Mouse (Mus musculus) MEL (cell line): ENCODE data around the gene Rad54l2. TPM values are rescaled to one million over a fixed set of nuclear protein-coding genes. Genes with fewer than 3 reads are reported as not detected.

ENCODE experiments used
- DNase-seq: peaks from one replicate; pipeline ENCODE4 v3.0.0; 2011; ENCODE audit warnings: low read depth, low spot score
- H3K27ac ChIP-seq: 2 replicates; pipeline ENCODE4 v1.5.1; 2012; ENCODE audit warnings: low read depth, mild to moderate bottlenecking, control low read depth, low read length, moderate library complexity; ENCODE audit not compliant: control insufficient read depth
- H3K27me3 ChIP-seq, 2 experiments: fragments of 150-350 bp in 1 of 2; sonication (generic) in 1 of 2; 2 replicates each; pipeline ENCODE4 v1.6.1; 2012; ENCODE audit warnings: low read length in 2 of 2, mild to moderate bottlenecking in 2 of 2, improper control_type of control experiment in 1 of 2, moderate library complexity in 1 of 2; ENCODE audit not compliant: insufficient read depth in 2 of 2, control insufficient read depth in 1 of 2
- H3K36me3 ChIP-seq, 2 experiments: 2 replicates each; pipeline ENCODE4 v1.6.1; 2012 to 2014; ENCODE audit warnings: low read length in 2 of 2, improper control_type of control experiment in 1 of 2, inconsistent platforms in 1 of 2, mild to moderate bottlenecking in 1 of 2; ENCODE audit not compliant: insufficient read depth in 2 of 2, control insufficient read depth in 1 of 2
- H3K4me1 ChIP-seq, 2 experiments: fragments of 150-350 bp in 1 of 2; sonication (generic) in 1 of 2; 2 replicates each; pipeline ENCODE4 v1.6.1; 2012; ENCODE audit warnings: low read length in 2 of 2, improper control_type of control experiment in 1 of 2, mild to moderate bottlenecking in 1 of 2; ENCODE audit not compliant: insufficient read depth in 2 of 2, control insufficient read depth in 1 of 2
- H3K4me3 ChIP-seq, 2 experiments: fragments of 150-350 bp in 1 of 2; sonication (generic) in 1 of 2; 2 replicates each; pipeline ENCODE4 v1.5.1; 2012; ENCODE audit warnings: low read depth in 2 of 2, low read length in 2 of 2, mild to moderate bottlenecking in 2 of 2, moderate library complexity in 2 of 2, control low read depth in 1 of 2, improper control_type of control experiment in 1 of 2; ENCODE audit not compliant: control insufficient read depth in 1 of 2, insufficient read depth in 1 of 2
- H3K79me2 ChIP-seq: 2 replicates; pipeline ENCODE4 v1.6.1; 2012; ENCODE audit warnings: mild to moderate bottlenecking, low read length, moderate library complexity; ENCODE audit not compliant: control insufficient read depth, poor library complexity, insufficient read depth
- H3K9ac ChIP-seq: 2 replicates; pipeline ENCODE4 v1.6.1; 2012; ENCODE audit warnings: low read depth, mild to moderate bottlenecking, control low read depth, low read length, moderate library complexity; ENCODE audit not compliant: control insufficient read depth, poor library complexity, severe bottlenecking
- H3K9me3 ChIP-seq: fragments of 150-350 bp; sonication (generic); replicated peaks from 2 replicates; pipeline ENCODE4 v1.6.1; 2012; ENCODE audit warnings: mild to moderate bottlenecking, low read length, improper control_type of control experiment, moderate library complexity; ENCODE audit not compliant: insufficient read depth
- BHLHE40 ChIP-seq: IDR thresholded peaks from 2 replicates; pipeline ENCODE4 v1.6.1; 2012; ENCODE audit warnings: low read depth, mild to moderate bottlenecking, inconsistent platforms, low read length, improper control_type of control experiment, borderline replicate concordance
- CHD1 ChIP-seq: IDR thresholded peaks from 2 replicates; pipeline ENCODE4 v1.6.1; 2012; ENCODE audit warnings: low read depth, mild to moderate bottlenecking, inconsistent platforms, low read length, improper control_type of control experiment
- CHD2 ChIP-seq: IDR thresholded peaks from 2 replicates; pipeline ENCODE4 v1.6.1; 2011; ENCODE audit warnings: low read length, improper control_type of control experiment
- CTCF ChIP-seq, 3 experiments: IDR thresholded peaks in 2 of 3; conservative IDR thresholded peaks in 1 of 3; 2 replicates each; pipeline ENCODE4 v1.5.1; 2011 to 2012; ENCODE audit warnings: low read length in 3 of 3, low read depth in 2 of 3, mild to moderate bottlenecking in 2 of 3, improper control_type of control experiment in 1 of 3, inconsistent platforms in 1 of 3, mixed read lengths in 1 of 3, moderate library complexity in 1 of 3; ENCODE audit not compliant: control insufficient read depth in 1 of 3, insufficient read depth in 1 of 3, poor library complexity in 1 of 3, severe bottlenecking in 1 of 3
- E2F4 ChIP-seq: IDR thresholded peaks from 2 replicates; pipeline ENCODE4 v1.6.1; 2011; ENCODE audit warnings: low read depth, low read length, improper control_type of control experiment, borderline replicate concordance
- ELF1 ChIP-seq: IDR thresholded peaks from 2 replicates; pipeline ENCODE4 v1.6.1; 2014; ENCODE audit warnings: low read depth, mild to moderate bottlenecking, inconsistent platforms, low read length, improper control_type of control experiment, moderate library complexity
- EP300 ChIP-seq, 2 experiments: IDR thresholded peaks; 2 replicates each; pipeline ENCODE4 v1.6.1; 2011; ENCODE audit warnings: improper control_type of control experiment in 2 of 2, low read length in 2 of 2, low read depth in 1 of 2, mild to moderate bottlenecking in 1 of 2
- HCFC1 ChIP-seq: IDR thresholded peaks from 2 replicates; pipeline ENCODE4 v1.6.1; 2012; ENCODE audit warnings: low read depth, mild to moderate bottlenecking, inconsistent platforms, low read length, improper control_type of control experiment, moderate library complexity
- JUND ChIP-seq: IDR thresholded peaks from 2 replicates; pipeline ENCODE4 v1.6.1; 2011; ENCODE audit warnings: low read depth, mild to moderate bottlenecking, improper control_type of control experiment, low read length
- KAT2A ChIP-seq: conservative IDR thresholded peaks from 2 replicates; pipeline ENCODE4 v1.6.1; 2012; ENCODE audit warnings: low read depth, low read length, improper control_type of control experiment, inconsistent platforms
- MAFK ChIP-seq: IDR thresholded peaks from 2 replicates; pipeline ENCODE4 v1.6.1; 2011; ENCODE audit warnings: low read depth, mild to moderate bottlenecking, low read length, improper control_type of control experiment, borderline replicate concordance
- MAX ChIP-seq: IDR thresholded peaks from 2 replicates; pipeline ENCODE4 v1.6.1; 2011; ENCODE audit warnings: low read length, improper control_type of control experiment
- MAZ ChIP-seq: IDR thresholded peaks from 2 replicates; pipeline ENCODE4 v1.6.1; 2012; ENCODE audit warnings: low read depth, mild to moderate bottlenecking, inconsistent platforms, low read length, improper control_type of control experiment
- MEF2A ChIP-seq: IDR thresholded peaks from 2 replicates; pipeline ENCODE4 v1.6.1; 2014; ENCODE audit warnings: low read depth, mild to moderate bottlenecking, inconsistent platforms, low read length, improper control_type of control experiment; ENCODE audit not compliant: poor library complexity, insufficient replicate concordance, severe bottlenecking; ENCODE audit errors: extremely low read depth
- MYB ChIP-seq: IDR thresholded peaks from 2 replicates; pipeline ENCODE4 v1.6.1; 2011; ENCODE audit warnings: mild to moderate bottlenecking, low read depth, low read length, improper control_type of control experiment
- NELFE ChIP-seq: IDR thresholded peaks from 2 replicates; pipeline ENCODE4 v1.6.1; 2011; ENCODE audit warnings: low read depth, low read length, improper control_type of control experiment
- POLR2AphosphoS5 ChIP-seq: IDR thresholded peaks from 2 replicates; pipeline ENCODE4 v1.6.1; 2012; ENCODE audit warnings: low read depth, borderline replicate concordance, mild to moderate bottlenecking, inconsistent platforms, low read length, moderate library complexity, mixed read lengths
- RAD21 ChIP-seq: IDR thresholded peaks from 2 replicates; pipeline ENCODE4 v1.6.1; 2011; ENCODE audit warnings: mild to moderate bottlenecking, low read depth, low read length, improper control_type of control experiment
- RCOR1 ChIP-seq: IDR thresholded peaks from 2 replicates; pipeline ENCODE4 v1.6.1; 2012; ENCODE audit warnings: low read depth, mild to moderate bottlenecking, inconsistent platforms, low read length, improper control_type of control experiment
- SIN3A ChIP-seq: IDR thresholded peaks from 2 replicates; pipeline ENCODE4 v1.6.1; 2012; ENCODE audit warnings: low read length, improper control_type of control experiment, inconsistent platforms
- TAL1 ChIP-seq: IDR thresholded peaks from 2 replicates; pipeline ENCODE4 v1.6.1; 2012; ENCODE audit warnings: mild to moderate bottlenecking, inconsistent platforms, low read length, moderate library complexity, mixed read lengths
- TCF12 ChIP-seq: IDR thresholded peaks from 2 replicates; pipeline ENCODE4 v1.6.1; 2014; ENCODE audit warnings: low read depth, mild to moderate bottlenecking, inconsistent platforms, low read length, improper control_type of control experiment, moderate library complexity
- USF1 ChIP-seq: IDR thresholded peaks from 2 replicates; pipeline ENCODE4 v1.6.1; 2014; ENCODE audit warnings: low read depth, mild to moderate bottlenecking, inconsistent platforms, low read length, improper control_type of control experiment, moderate library complexity
- ZKSCAN1 ChIP-seq: IDR thresholded peaks from 2 replicates; pipeline ENCODE4 v1.6.1; 2012; ENCODE audit warnings: low read depth, mild to moderate bottlenecking, inconsistent platforms, low read length, improper control_type of control experiment, moderate library complexity
- ZMIZ1 ChIP-seq: IDR thresholded peaks from 2 replicates; pipeline ENCODE4 v1.6.1; 2012; ENCODE audit warnings: low read depth, mild to moderate bottlenecking, inconsistent platforms, low read length, improper control_type of control experiment, moderate library complexity
- ZNF384 ChIP-seq: IDR thresholded peaks from 2 replicates; pipeline ENCODE4 v1.6.1; 2012; ENCODE audit warnings: low read depth, mild to moderate bottlenecking, inconsistent platforms, low read length, improper control_type of control experiment
- polyA plus RNA-seq, 2 experiments: library from polyadenylated mRNA; stranded (reverse) in 1 of 2; unstranded in 1 of 2; fragments of >175 nt in 1 of 2; fragments of >200 nt in 1 of 2; gene quantifications; 2 replicates each; pipeline versions ENCODE4 v1.2.1 to v1.2.4; 2012; ENCODE audit warnings: low replicate concordance in 2 of 2, low read depth in 1 of 2; ENCODE audit not compliant: insufficient read length in 2 of 2, insufficient read depth in 1 of 2, missing spikeins in 1 of 2
- total RNA-seq: library from RNA; depleted of rRNA; stranded (reverse); fragments of 300-350 nt; gene quantifications from 2 replicates; pipeline ENCODE4 v1.2.3, GENCODE M21; 2012

Gene Rad54l2
- total and polyA plus RNA-seq, 3 experiments, result 11.9 to 27.2 (median 15.5) TPM

DNA sequence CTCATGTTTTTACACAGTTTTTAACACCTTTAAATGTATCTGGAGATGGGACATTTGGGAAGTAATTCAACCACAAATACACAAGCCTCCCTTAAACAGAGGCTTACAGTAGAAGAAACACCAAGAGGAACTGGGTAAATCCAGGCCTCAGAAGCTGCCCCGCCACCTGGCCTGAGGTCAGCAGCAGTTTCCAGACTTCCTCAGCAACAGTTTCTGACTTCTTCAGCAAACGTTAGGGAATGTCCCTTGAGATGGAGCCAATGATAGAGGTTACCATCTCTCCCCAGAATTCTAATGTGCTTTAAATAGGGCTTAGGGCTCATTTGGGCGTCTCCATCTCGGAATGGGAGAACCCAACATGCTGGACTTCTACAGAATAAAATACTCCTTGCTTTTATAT lies 10.7 kb downstream of the Rad54l2 start:
- no peak overlapping the region for H3K9ac ChIP-seq
- peaks cover 17% of the 10 kb centered on the region for H3K79me2 ChIP-seq
- H3K27me3 ChIP-seq, result no peaks in the 10 kb centered on the region
- H3K9me3 ChIP-seq, result no peaks in the 10 kb centered on the region
- no peak overlapping the region for H3K4me3 ChIP-seq
- peaks cover 0 to 3% of the 10 kb centered on the region in 2 experiments; a peak in 3 of 4 replicates for H3K36me3 ChIP-seq
- TF ChIP-seq POLR2AphosphoS5, result no peak
- no peak for TF ChIP-seq JUND
- TF ChIP-seq EP300 (IDR thresholded peaks at IDR 0.05; ENCODE audit: low read depth in 1 of 2, low read length in 2 of 2), result no peak
- no peak for TF ChIP-seq SIN3A
- no peak for TF ChIP-seq MEF2A
- TF ChIP-seq TCF12, result no peak
- TF ChIP-seq E2F4, result no peak
- TF ChIP-seq NELFE, result no peak
- TF ChIP-seq MAZ, result no peak
- no peak for TF ChIP-seq CHD1
- TF ChIP-seq CHD2, result no peak
- TF ChIP-seq RCOR1, result no peak
- TF ChIP-seq HCFC1, result no peak
- TF ChIP-seq BHLHE40, result no peak
- no peak for TF ChIP-seq KAT2A
- no peak overlapping the region for H3K27ac ChIP-seq
- peaks cover 0 to 1% of the 10 kb centered on the region in 2 experiments; a peak in 3 of 4 replicates for H3K4me1 ChIP-seq
- DNase-seq, result no peak

DNA sequence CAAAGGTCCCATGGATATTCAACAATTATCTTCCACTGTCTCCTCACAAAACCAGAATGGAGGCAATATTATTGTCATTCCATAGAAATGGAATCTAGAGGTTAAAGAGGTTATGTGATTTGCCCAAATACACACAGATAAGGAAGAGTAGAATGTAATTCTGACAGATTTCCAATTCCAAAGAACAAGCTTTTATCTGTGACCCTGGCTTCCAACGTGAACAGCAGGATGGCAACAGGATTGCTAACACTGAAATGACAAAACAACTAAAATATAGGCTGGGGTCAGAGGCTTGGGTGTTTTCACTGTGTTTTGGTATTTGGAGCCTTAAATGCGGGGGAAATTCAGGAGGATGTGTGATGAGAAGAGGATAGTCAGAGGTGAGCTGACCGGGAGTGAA lies 11.6 kb downstream of the Rad54l2 start:
- H3K4me1 ChIP-seq, result peaks cover 5% of the 10 kb centered on the region in 2 experiments
- peaks cover 0 to 10% of the 10 kb centered on the region in 2 experiments; a peak in 3 of 4 replicates for H3K36me3 ChIP-seq
- no peak for DNase-seq

More for the DNA sequence above, 11.6 kb downstream of the Rad54l2 start:
- no peak overlapping the region for H3K9ac ChIP-seq
- no peak overlapping the region for H3K4me3 ChIP-seq
- peaks cover 11% of the 10 kb centered on the region for H3K79me2 ChIP-seq
- H3K27me3 ChIP-seq, result no peaks in the 10 kb centered on the region
- H3K27ac ChIP-seq, result no peak overlapping the region
- no peaks in the 10 kb centered on the region for H3K9me3 ChIP-seq
- TF ChIP-seq MYB (no peak), MAX (no peak), ELF1 (no peak), NELFE (no peak), CHD2 (no peak), CTCF (IDR thresholded peaks at IDR 0.05 in 2 of 3, conservative IDR thresholded peaks at IDR 0.05 in 1 of 3; ENCODE audit: control insufficient read depth in 1 of 3, insufficient read depth in 1 of 3, low read depth in 2 of 3, low read length in 3 of 3, poor library complexity in 1 of 3, severe bottlenecking in 1 of 3) (no peak), ZMIZ1 (no peak), CHD1 (no peak), JUND (no peak), EP300 (IDR thresholded peaks at IDR 0.05; ENCODE audit: low read depth in 1 of 2, low read length in 2 of 2) (no peak), TAL1 (no peak), USF1 (no peak), TCF12 (no peak), MAFK (no peak), RAD21 (no peak), KAT2A (no peak), ZNF384 (no peak), ZKSCAN1 (no peak)
